Mouse (Mus musculus) embryo, embryonic 9.5 days (tissue): ENCODE measurements around the gene Ccz1.

Experiments used
- DNase-seq: peaks from one replicate; pipeline ENCODE4 v3.0.0-alpha.2; 2017; ENCODE audit errors: extremely low spot score

The Ccz1 gene

DNA sequence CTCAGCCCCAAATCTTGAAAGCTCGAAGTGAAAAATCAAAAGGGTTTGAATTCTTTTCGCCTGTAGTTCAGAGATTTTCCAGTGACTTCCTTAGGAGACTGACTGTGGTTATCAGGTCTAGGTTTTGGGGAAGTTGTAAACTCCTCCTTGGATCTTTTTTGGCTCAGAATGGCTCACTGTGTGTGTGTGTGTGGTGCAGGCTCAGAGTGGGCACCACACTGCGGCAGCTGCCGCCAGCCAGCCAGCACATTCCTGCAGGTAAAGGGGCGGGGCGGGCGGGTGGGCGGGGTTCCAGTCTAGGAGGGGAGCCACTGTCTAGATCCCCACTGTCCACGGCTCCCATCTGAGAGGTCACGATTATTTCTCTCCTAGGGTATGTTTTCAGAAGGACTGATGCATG, 73.1 kb downstream of the Ccz1 start:
- DNase-seq: no peak
